Mouse (Mus musculus) hindbrain, embryonic 10.5 days (tissue): Measurements from ENCODE around the gene Sos1. TPM values are rescaled to one million over a fixed set of nuclear protein-coding genes. Genes with fewer than 3 reads are reported as not detected.
A peak's percentile ranks its signal among the peaks of the same experiment; 100 is the strongest.
"Not testable (repeated sequence)": the region's sequence is repeated elsewhere in the genome, so short reads cannot be mapped to it uniquely, and the experiment has no call there.

ENCODE experiments used
- DNase-seq: peaks from one replicate; pipeline ENCODE4 v3.0.0-alpha.2; 2017; ENCODE audit warnings: low spot score
- H3K27ac ChIP-seq: fragments of 300-500 bp; sonication (generic); 2 replicates; pipeline ENCODE4 v1.5.1; 2016; ENCODE audit warnings: mild to moderate bottlenecking, moderate library complexity
- H3K27me3 ChIP-seq: fragments of 300-500 bp; sonication (generic); 2 replicates; pipeline ENCODE4 v1.6.1; 2016; ENCODE audit warnings: mild to moderate bottlenecking; ENCODE audit not compliant: poor library complexity, insufficient read depth, severe bottlenecking
- H3K36me3 ChIP-seq: fragments of 300-500 bp; sonication (generic); 2 replicates; pipeline ENCODE4 v1.6.1; 2016; ENCODE audit warnings: mild to moderate bottlenecking, moderate library complexity
- H3K4me1 ChIP-seq: fragments of 300-500 bp; sonication (generic); replicated peaks from 2 replicates; pipeline ENCODE4 v1.6.1; 2016; ENCODE audit warnings: mild to moderate bottlenecking
- H3K4me3 ChIP-seq: fragments of 300-500 bp; sonication (generic); 2 replicates; pipeline ENCODE4 v1.5.1; 2016; ENCODE audit warnings: mild to moderate bottlenecking, moderate library complexity
- H3K9me3 ChIP-seq: fragments of 300-500 bp; sonication (generic); 2 replicates; pipeline ENCODE4 v1.6.1; 2016; ENCODE audit warnings: mild to moderate bottlenecking, moderate library complexity
- WGBS: fragments of 180-500 bp; shearing (Covaris S2); methylation state at CpG from one replicate; pipeline ENCODE4 v1.1.7; 2016; 5-methylcytosine and 5-hydroxymethylcytosine counted together
- polyA plus RNA-seq: library from polyadenylated mRNA; unstranded; fragments of >200 nt; fragmentation: Nextera tagmentation; extraction: Ambion mirVana; gene quantifications from 2 replicates; pipeline ENCODE4 v1.2.1, GENCODE M21; 2016

Gene Sos1
- polyA plus RNA-seq, 1 experiment from 2014 or later: 3.3 TPM

- Histone ChIP-seq H3K4me3 (no peak overlapping the region), H3K36me3 (no peaks in the 10 kb centered on the region), H3K27ac (no peak overlapping the region), H3K4me1 (no peaks in the 10 kb centered on the region), H3K9me3 (no peaks in the 10 kb centered on the region), H3K27me3 (no peaks in the 10 kb centered on the region)
- WGBS: 87% methylated on average over 3 of the region's 3 CpGs
- DNase-seq: no peak
Measured at GRCm38 (mm10) chr17:80488918-80489317, 8.7 kb upstream of the Sos1 start.

GRCm38 (mm10) chr17:80485160-80485559 is 4.9 kb upstream of the Sos1 start:
- no peaks in the 10 kb centered on the region for H3K9me3 ChIP-seq
- H3K4me1 ChIP-seq: peaks cover 30% of the 10 kb centered on the region
- no peak overlapping the region for H3K27ac ChIP-seq
- no peaks in the 10 kb centered on the region for H3K27me3 ChIP-seq
- no peak overlapping the region for H3K4me3 ChIP-seq
- WGBS: 95% methylated on average over 5 of the region's 5 CpGs
- H3K36me3 ChIP-seq: no peaks in the 10 kb centered on the region
- DNase-seq: no peak

GRCm38 (mm10) chr17:80480855-80481224 is 587 bp upstream of the Sos1 start:
- peak overlapping the region; percentile 98 for H3K27ac ChIP-seq
- H3K4me3 ChIP-seq: peak overlapping the region; percentile 98
- peak; percentile 9 for DNase-seq
- H3K27me3 ChIP-seq: no peaks in the 10 kb centered on the region
- H3K4me1 ChIP-seq: peaks cover 45% of the 10 kb centered on the region
- H3K36me3 ChIP-seq: peaks cover 21% of the 10 kb centered on the region
- H3K9me3 ChIP-seq: no peaks in the 10 kb centered on the region
- 51% methylated on average over 7 of the region's 7 CpGs for WGBS

- WGBS: under 1% methylated on average over 71 of the region's 71 CpGs
- Histone ChIP-seq H3K27me3 (no peaks in the 10 kb centered on the region), H3K9me3 (no peaks in the 10 kb centered on the region), H3K27ac (peak overlapping the region; percentile 98), H3K36me3 (peaks cover 24% of the 10 kb centered on the region), H3K4me1 (peaks cover 45% of the 10 kb centered on the region), H3K4me3 (peak overlapping the region; percentile 98)
- DNase-seq: peak; percentile 68
Measured at GRCm38 (mm10) chr17:80479295-80480030, 790 bp downstream of the Sos1 start.

GRCm38 (mm10) chr17:80477679-80478078 is 2.6 kb downstream of the Sos1 start:
- Histone ChIP-seq H3K9me3 (no peaks in the 10 kb centered on the region), H3K4me3 (no peak overlapping the region), H3K36me3 (peaks cover 24% of the 10 kb centered on the region), H3K4me1 (peaks cover 38% of the 10 kb centered on the region), H3K27me3 (no peaks in the 10 kb centered on the region), H3K27ac (no peak overlapping the region)
- no peak for DNase-seq
- WGBS: 84% methylated on average over 2 of the region's 2 CpGs

GRCm38 (mm10) chr17:80476496-80476895 is 3.8 kb downstream of the Sos1 start:
- no peak for DNase-seq
- H3K4me3 ChIP-seq: no peak overlapping the region

GRCm38 (mm10) chr17:80471056-80471802 is 9.0 kb downstream of the Sos1 start:
- Histone ChIP-seq H3K4me3 (no peak overlapping the region), H3K4me1 (peaks cover 13% of the 10 kb centered on the region), H3K9me3 (no peaks in the 10 kb centered on the region), H3K36me3 (peaks cover 7% of the 10 kb centered on the region; the same call in 1 of the 2 replicates), H3K27me3 (no peaks in the 10 kb centered on the region), H3K27ac (peak overlapping the region; percentile 64)
- WGBS: 50% methylated on average over 8 of the region's 8 CpGs
- DNase-seq: peak; percentile 43

More at GRCm38 (mm10) chr17:80476496-80476895, 3.8 kb downstream of the Sos1 start:
- 93% methylated on average over 4 of the region's 4 CpGs for WGBS
- no peaks in the 10 kb centered on the region for H3K27me3 ChIP-seq
- H3K27ac ChIP-seq: no peak overlapping the region
- peaks cover 24% of the 10 kb centered on the region for H3K36me3 ChIP-seq
- H3K4me1 ChIP-seq: peaks cover 34% of the 10 kb centered on the region
- H3K9me3 ChIP-seq: no peaks in the 10 kb centered on the region

GRCm38 (mm10) chr17:80468417-80468894 is 11.8 kb downstream of the Sos1 start:
- peaks cover 13% of the 10 kb centered on the region for H3K4me1 ChIP-seq
- not testable (repeated sequence) for H3K27me3 ChIP-seq, DNase-seq, H3K4me3 ChIP-seq, H3K27ac ChIP-seq, H3K36me3 ChIP-seq, H3K9me3 ChIP-seq
- WGBS: 48% methylated on average over 3 of the region's 3 CpGs

- no peak for DNase-seq
- peaks cover 6% of the 10 kb centered on the region; the same call in 1 of the 2 replicates for H3K36me3 ChIP-seq
- H3K4me1 ChIP-seq: peaks cover 14% of the 10 kb centered on the region
- H3K27ac ChIP-seq: no peak overlapping the region
- H3K27me3 ChIP-seq: no peaks in the 10 kb centered on the region
- WGBS: 55% methylated on average over 5 of the region's 5 CpGs
- no peak overlapping the region for H3K4me3 ChIP-seq
- H3K9me3 ChIP-seq: no peaks in the 10 kb centered on the region
Measured at GRCm38 (mm10) chr17:80460258-80460657, 20.0 kb downstream of the Sos1 start.

GRCm38 (mm10) chr17:80455648-80456047 is 24.6 kb downstream of the Sos1 start:
- Histone ChIP-seq H3K36me3 (peaks cover 21% of the 10 kb centered on the region), H3K27ac (no peak overlapping the region), H3K9me3 (no peaks in the 10 kb centered on the region), H3K4me1 (peaks cover 6% of the 10 kb centered on the region), H3K27me3 (no peaks in the 10 kb centered on the region), H3K4me3 (no peak overlapping the region)
- no peak for DNase-seq
- WGBS: 51% methylated on average over 2 of the region's 2 CpGs

GRCm38 (mm10) chr17:80450426-80451030 is 29.7 kb downstream of the Sos1 start:
- H3K4me3 ChIP-seq: no peak overlapping the region
- H3K27me3 ChIP-seq: no peaks in the 10 kb centered on the region
- peaks cover 50% of the 10 kb centered on the region for H3K36me3 ChIP-seq
- WGBS: 44% methylated on average over 3 of the region's 3 CpGs
- no peak overlapping the region for H3K27ac ChIP-seq
- H3K4me1 ChIP-seq: no peaks in the 10 kb centered on the region
- no peak for DNase-seq
- H3K9me3 ChIP-seq: no peaks in the 10 kb centered on the region

- DNase-seq: no peak
- Histone ChIP-seq H3K27me3 (no peaks in the 10 kb centered on the region), H3K4me1 (peaks cover 5% of the 10 kb centered on the region; the same call in 1 of the 2 replicates), H3K27ac (no peak overlapping the region), H3K9me3 (no peaks in the 10 kb centered on the region), H3K4me3 (no peak overlapping the region), H3K36me3 (peaks cover 79% of the 10 kb centered on the region)
- WGBS: 93% methylated on average over 5 of the region's 5 CpGs
Measured at GRCm38 (mm10) chr17:80446470-80446869, 33.8 kb downstream of the Sos1 start.

- H3K4me3 ChIP-seq: no peak overlapping the region
- no peak for DNase-seq
- peaks cover 79% of the 10 kb centered on the region for H3K36me3 ChIP-seq
- 94% methylated on average over 7 of the region's 7 CpGs for WGBS
- H3K27ac ChIP-seq: no peak overlapping the region
- no peaks in the 10 kb centered on the region for H3K9me3 ChIP-seq
- H3K4me1 ChIP-seq: peaks cover 9% of the 10 kb centered on the region; the same call in 1 of the 2 replicates
- H3K27me3 ChIP-seq: no peaks in the 10 kb centered on the region
Measured at GRCm38 (mm10) chr17:80445433-80445832, 34.8 kb downstream of the Sos1 start.
